Mouse (Mus musculus): ENCODE measurements around the gene Ppargc1a. TPM values are rescaled to one million over a fixed set of nuclear protein-coding genes. Genes with fewer than 3 reads are reported as not detected.

Ppargc1a gene
- polyA plus RNA-seq, 1 experiment from 2014 or later = 16.7 TPM

- no peak overlapping the region for H3K27ac ChIP-seq
- no peaks in the 10 kb centered on the region for H3K9me3 ChIP-seq
- H3K4me3 ChIP-seq = no peak overlapping the region
- 33% methylated on average over 7 of the region's 7 CpGs for WGBS
- ATAC-seq (replicated peaks) = no peak; the same call in 1 of the 2 replicates
- H3K4me2 ChIP-seq = no peak overlapping the region
- H3K9ac ChIP-seq = no peak overlapping the region
- H3K4me1 ChIP-seq = no peaks in the 10 kb centered on the region
- H3K27me3 ChIP-seq (replicated peaks) = no peaks in the 10 kb centered on the region
- H3K36me3 ChIP-seq (replicated peaks) = no peaks in the 10 kb centered on the region
Measured at GRCm38 (mm10) chr5:51478319-51478994, 89.1 kb downstream of the Ppargc1a start.

GRCm38 (mm10) chr5:51477140-51477539, 90.4 kb downstream of the Ppargc1a start:
- Histone ChIP-seq H3K27ac (no peak overlapping the region), H3K36me3 (replicated peaks) (0 out of 2 replicates have a peak, but pooled peaks cover 6% of the 10 kb centered on the region), H3K27me3 (replicated peaks) (no peaks in the 10 kb centered on the region), H3K4me1 (no peaks in the 10 kb centered on the region), H3K4me3 (no peak overlapping the region), H3K9ac (no peak overlapping the region), H3K9me3 (no peaks in the 10 kb centered on the region), H3K4me2 (no peak overlapping the region)
- ATAC-seq (replicated peaks) = no peak
- WGBS = 81% methylated on average over 3 of the region's 3 CpGs

DNA sequence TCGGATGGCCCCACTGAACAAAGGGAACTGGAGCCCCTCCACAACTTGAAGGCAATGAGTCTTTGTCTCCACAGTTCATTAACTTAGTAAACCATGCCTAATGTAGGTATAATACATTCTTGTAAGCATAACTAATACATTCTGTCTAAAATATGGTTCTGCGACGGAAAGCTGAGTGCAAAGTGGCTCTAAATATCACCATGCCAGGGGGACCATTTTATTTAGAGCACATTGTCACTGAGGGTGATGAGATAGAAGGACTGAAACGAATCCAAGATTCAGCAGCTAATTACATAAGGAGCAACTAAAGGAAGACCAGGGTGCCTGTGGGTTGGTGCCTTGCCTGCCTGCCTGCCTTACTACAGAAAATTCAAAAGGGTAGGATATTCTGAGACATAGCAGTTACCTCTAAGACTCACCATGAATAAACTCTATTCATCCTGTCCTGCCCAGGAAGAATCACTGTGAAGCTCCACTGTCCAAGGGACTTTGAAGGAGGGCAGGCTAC, 92.4 kb downstream of the Ppargc1a start:
- 0 out of 2 replicates have a peak, but pooled peaks cover 6% of the 10 kb centered on the region for H3K36me3 ChIP-seq (replicated peaks)
- no peaks in the 10 kb centered on the region for H3K4me1 ChIP-seq
- no peaks in the 10 kb centered on the region for H3K27me3 ChIP-seq (replicated peaks)
- ATAC-seq (replicated peaks) = no peak
- no peak overlapping the region for H3K9ac ChIP-seq
- H3K27ac ChIP-seq = no peak overlapping the region
- H3K4me2 ChIP-seq = no peak overlapping the region
- WGBS = 50% methylated on average over 4 of the region's 4 CpGs
- H3K4me3 ChIP-seq = no peak overlapping the region
- no peaks in the 10 kb centered on the region for H3K9me3 ChIP-seq

GRCm38 (mm10) chr5:51471614-51472013, 95.9 kb downstream of the Ppargc1a start:
- no peak overlapping the region for H3K27ac ChIP-seq
- no peaks in the 10 kb centered on the region for H3K9me3 ChIP-seq
- no peak for ATAC-seq (replicated peaks)
- H3K9ac ChIP-seq = no peak overlapping the region
- 0 out of 2 replicates have a peak, but pooled peaks cover 6% of the 10 kb centered on the region for H3K36me3 ChIP-seq (replicated peaks)
- H3K4me1 ChIP-seq = no peaks in the 10 kb centered on the region
- no peak overlapping the region for H3K4me3 ChIP-seq
- H3K27me3 ChIP-seq (replicated peaks) = no peaks in the 10 kb centered on the region
- WGBS = 55% methylated on average over 4 of the region's 4 CpGs
- H3K4me2 ChIP-seq = no peak overlapping the region

DNA sequence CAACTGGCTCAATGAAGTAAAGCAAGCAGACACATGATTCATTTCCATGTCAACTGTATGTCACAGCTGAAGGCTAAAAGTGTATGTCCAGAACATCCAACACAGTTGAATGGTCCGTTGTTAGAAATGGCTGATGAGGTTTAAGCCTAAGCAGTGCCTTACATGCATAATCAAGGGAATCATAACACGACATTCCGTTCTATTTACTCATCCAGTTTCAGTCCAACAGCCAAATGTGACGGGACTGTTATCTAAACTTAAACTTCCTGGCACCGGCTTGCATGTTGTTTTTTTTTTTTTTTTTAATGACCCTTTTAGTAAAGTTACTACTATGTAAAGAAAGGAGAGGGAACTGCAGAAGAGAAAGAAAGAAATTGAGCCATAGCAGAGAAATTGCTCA, 101.5 kb downstream of the Ppargc1a start:
- ATAC-seq (replicated peaks) = no peak
- Histone ChIP-seq H3K4me3 (no peak overlapping the region), H3K4me2 (no peak overlapping the region), H3K9me3 (no peaks in the 10 kb centered on the region), H3K4me1 (no peaks in the 10 kb centered on the region), H3K9ac (no peak overlapping the region), H3K36me3 (replicated peaks) (no peaks in the 10 kb centered on the region), H3K27ac (no peak overlapping the region), H3K27me3 (replicated peaks) (no peaks in the 10 kb centered on the region)
- 88% methylated on average over 5 of the region's 5 CpGs for WGBS

DNA sequence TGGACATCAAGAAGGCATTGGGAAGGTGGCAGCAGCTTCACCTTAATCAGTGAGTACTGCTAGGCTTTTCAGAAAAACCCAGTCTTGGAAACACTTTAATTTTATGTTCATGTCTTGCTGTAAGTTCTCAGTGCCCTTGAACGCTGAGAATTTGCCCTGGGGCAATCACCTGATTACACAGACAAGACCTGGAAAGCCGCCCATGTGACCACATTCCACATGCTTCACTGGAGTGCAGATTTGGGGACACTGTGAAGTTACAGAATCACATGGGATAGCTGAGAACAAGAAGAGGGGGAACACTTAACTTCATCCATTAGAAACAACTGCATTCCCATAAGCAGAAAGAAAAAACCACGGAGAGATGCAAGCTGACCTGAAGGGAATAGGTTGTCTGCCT, 115.5 kb downstream of the Ppargc1a start:
- WGBS = 83% methylated on average over 3 of the region's 3 CpGs
- H3K27me3 ChIP-seq (replicated peaks) = no peaks in the 10 kb centered on the region
- H3K9me3 ChIP-seq = no peaks in the 10 kb centered on the region
- H3K9ac ChIP-seq = no peak overlapping the region
- H3K4me2 ChIP-seq = no peak overlapping the region
- no peak for ATAC-seq (replicated peaks)
- H3K4me3 ChIP-seq = no peak overlapping the region
- no peaks in the 10 kb centered on the region for H3K36me3 ChIP-seq (replicated peaks)
- H3K4me1 ChIP-seq = no peaks in the 10 kb centered on the region
- H3K27ac ChIP-seq = no peak overlapping the region

- no peaks in the 10 kb centered on the region for H3K27me3 ChIP-seq (replicated peaks)
Measured at GRCm38 (mm10) chr5:51447631-51448030, 119.9 kb downstream of the Ppargc1a start.

GRCm38 (mm10) chr5:51446299-51447090, 121.0 kb downstream of the Ppargc1a start:
- Histone ChIP-seq H3K36me3 (replicated peaks) (no peaks in the 10 kb centered on the region), H3K4me3 (no peak overlapping the region), H3K9me3 (no peaks in the 10 kb centered on the region), H3K27ac (no peak overlapping the region), H3K27me3 (replicated peaks) (no peaks in the 10 kb centered on the region), H3K4me1 (no peaks in the 10 kb centered on the region), H3K4me2 (no peak overlapping the region), H3K9ac (no peak overlapping the region)
- 93% methylated on average over 14 of the region's 14 CpGs for WGBS
- no peak for ATAC-seq (replicated peaks)

More at GRCm38 (mm10) chr5:51447631-51448030, 119.9 kb downstream of the Ppargc1a start:
- Histone ChIP-seq H3K4me2 (no peak overlapping the region), H3K9me3 (no peaks in the 10 kb centered on the region), H3K4me1 (no peaks in the 10 kb centered on the region), H3K9ac (no peak overlapping the region), H3K27ac (no peak overlapping the region), H3K4me3 (no peak overlapping the region), H3K36me3 (replicated peaks) (no peaks in the 10 kb centered on the region)
- ATAC-seq (replicated peaks) = no peak
- 81% methylated on average over 1 of the region's 1 CpGs for WGBS

DNA sequence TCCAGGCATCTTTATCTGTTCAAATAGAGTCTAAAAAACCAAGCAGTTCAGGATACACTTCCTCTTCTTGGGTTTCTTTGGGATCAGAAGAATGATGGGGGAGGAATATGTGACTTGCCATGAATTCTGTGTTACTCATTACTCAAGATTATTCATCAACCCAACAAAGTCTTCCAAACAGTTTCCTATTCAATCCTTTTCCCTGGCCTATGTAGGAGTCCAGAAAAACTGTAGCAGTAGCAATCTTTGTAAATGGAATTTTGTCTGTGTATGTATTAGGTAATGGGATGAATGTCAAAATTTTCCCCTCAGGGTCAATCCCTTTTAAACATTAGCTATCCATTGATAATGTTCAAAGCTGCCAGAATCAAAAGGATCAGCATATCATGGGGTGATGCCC, 121.8 kb downstream of the Ppargc1a start:
- H3K4me3 ChIP-seq = no peak overlapping the region
- ATAC-seq (replicated peaks) = no peak
- H3K4me1 ChIP-seq = no peaks in the 10 kb centered on the region
- no peak overlapping the region for H3K4me2 ChIP-seq
- H3K36me3 ChIP-seq (replicated peaks) = no peaks in the 10 kb centered on the region
- H3K9ac ChIP-seq = no peak overlapping the region
- no peak overlapping the region for H3K27ac ChIP-seq
- no peaks in the 10 kb centered on the region for H3K9me3 ChIP-seq
- no peaks in the 10 kb centered on the region for H3K27me3 ChIP-seq (replicated peaks)

- H3K27ac ChIP-seq = no peak overlapping the region
- WGBS = 55% methylated on average over 4 of the region's 4 CpGs
- ATAC-seq (replicated peaks) = no peak
- H3K4me1 ChIP-seq = no peaks in the 10 kb centered on the region
- no peak overlapping the region for H3K9ac ChIP-seq
- H3K9me3 ChIP-seq = no peaks in the 10 kb centered on the region
- no peak overlapping the region for H3K4me3 ChIP-seq
- no peaks in the 10 kb centered on the region for H3K27me3 ChIP-seq (replicated peaks)
- H3K4me2 ChIP-seq = no peak overlapping the region
- H3K36me3 ChIP-seq (replicated peaks) = no peaks in the 10 kb centered on the region
Measured at GRCm38 (mm10) chr5:51439773-51440172, 127.8 kb downstream of the Ppargc1a start.

- no peak overlapping the region for H3K4me3 ChIP-seq
- H3K9ac ChIP-seq = no peak overlapping the region
- ATAC-seq (replicated peaks) = no peak
- H3K27ac ChIP-seq = no peak overlapping the region
- no peak overlapping the region for H3K4me2 ChIP-seq
- H3K27me3 ChIP-seq (replicated peaks) = no peaks in the 10 kb centered on the region
- H3K36me3 ChIP-seq (replicated peaks) = no peaks in the 10 kb centered on the region
- H3K4me1 ChIP-seq = no peaks in the 10 kb centered on the region
- no peaks in the 10 kb centered on the region for H3K9me3 ChIP-seq
- 90% methylated on average over 5 of the region's 5 CpGs for WGBS
Measured at GRCm38 (mm10) chr5:51433905-51434304, 133.6 kb downstream of the Ppargc1a start.

DNA sequence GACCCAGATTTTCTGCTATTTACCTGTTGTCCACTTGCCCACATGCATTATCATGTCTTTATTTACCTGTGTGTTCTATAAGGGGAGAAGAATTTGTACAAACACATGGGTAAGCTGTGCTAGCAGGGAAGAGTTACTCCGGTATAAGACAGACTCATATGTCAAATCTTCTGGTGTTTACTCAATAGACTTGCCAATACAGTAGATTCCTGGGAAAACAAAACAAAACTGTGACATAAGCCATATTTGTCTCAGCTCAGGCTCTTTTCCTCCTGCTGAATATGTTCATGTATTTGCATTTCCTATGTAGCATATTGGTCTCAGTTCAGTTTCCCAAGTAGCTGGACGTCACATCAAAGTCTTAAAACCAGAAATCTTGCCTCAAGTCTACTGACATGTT, 135.0 kb downstream of the Ppargc1a start:
- Histone ChIP-seq H3K9me3 (no peaks in the 10 kb centered on the region), H3K4me2 (no peak overlapping the region), H3K36me3 (replicated peaks) (no peaks in the 10 kb centered on the region), H3K4me1 (no peaks in the 10 kb centered on the region), H3K9ac (no peak overlapping the region), H3K27ac (no peak overlapping the region), H3K4me3 (no peak overlapping the region), H3K27me3 (replicated peaks) (no peaks in the 10 kb centered on the region)
- no peak for ATAC-seq (replicated peaks)
- 90% methylated on average over 2 of the region's 2 CpGs for WGBS
